Mouse (Mus musculus) liver, embryonic 14.5 days (tissue): ENCODE measurements around the gene Mrpl11. TPM values are rescaled to one million over a fixed set of nuclear protein-coding genes. Genes with fewer than 3 reads are reported as not detected.

Experiments used
- ATAC-seq: fragments of 200-750 bp; cut with Nextera tagmentation; 2 replicates; pipeline ENCODE4 v1.8.0; 2017; ENCODE audit warnings: moderate number of reproducible peaks, mild to moderate bottlenecking, moderate library complexity; ENCODE audit not compliant: insufficient read depth
- DNase-seq, 3 experiments: peaks; one replicate each; pipeline ENCODE4 v3.0.0-alpha.2; 2012 to 2013; ENCODE audit warnings: low read depth in 3 of 3, low spot score in 3 of 3
- H3K27ac ChIP-seq: fragments of 300-500 bp; sonication (generic); 2 replicates; pipeline ENCODE4 v1.5.1; 2014; ENCODE audit warnings: moderate library complexity, mild to moderate bottlenecking, control low read depth, inconsistent platforms
- H3K27me3 ChIP-seq: fragments of 300-500 bp; sonication (generic); 2 replicates; pipeline ENCODE4 v1.6.1; 2014; ENCODE audit warnings: mild to moderate bottlenecking, low read length, moderate library complexity; ENCODE audit not compliant: control insufficient read depth, insufficient read depth
- H3K36me3 ChIP-seq: fragments of 300-500 bp; sonication (generic); replicated peaks from 2 replicates; pipeline ENCODE4 v1.6.1; 2014; ENCODE audit warnings: low read depth; ENCODE audit not compliant: control insufficient read depth, insufficient read depth
- H3K4me1 ChIP-seq, 2 experiments: fragments of 200-500 bp in 1 of 2; fragments of 300-500 bp in 1 of 2; sonication (generic) in 1 of 2; replicated peaks; 2 replicates each; pipeline ENCODE4 v1.6.1; 2012 to 2014; ENCODE audit warnings: antibody characterized with exemption in 1 of 2, inconsistent platforms in 1 of 2, low read length in 1 of 2; ENCODE audit not compliant: control insufficient read depth in 2 of 2, insufficient read depth in 2 of 2
- H3K4me2 ChIP-seq: fragments of 300-500 bp; sonication (generic); 2 replicates; pipeline ENCODE4 v1.6.1; 2014; ENCODE audit warnings: low read depth, mild to moderate bottlenecking, control low read depth, moderate library complexity
- H3K4me3 ChIP-seq, 2 experiments: fragments of 200-500 bp in 1 of 2; fragments of 300-500 bp in 1 of 2; sonication (generic) in 1 of 2; 2 replicates each; pipeline ENCODE4 v1.5.1; 2012 to 2014; ENCODE audit warnings: low read depth in 2 of 2, low read length in 2 of 2, mild to moderate bottlenecking in 2 of 2, control low read depth in 1 of 2, inconsistent platforms in 1 of 2, moderate library complexity in 1 of 2; ENCODE audit not compliant: insufficient read depth in 1 of 2
- H3K9ac ChIP-seq: fragments of 300-500 bp; sonication (generic); replicated peaks from 2 replicates; pipeline ENCODE4 v1.6.1; 2014; ENCODE audit warnings: mild to moderate bottlenecking, control low read depth, moderate library complexity
- H3K9me3 ChIP-seq: fragments of 300-500 bp; sonication (generic); 2 replicates; pipeline ENCODE4 v1.6.1; 2016; ENCODE audit warnings: low read length, mixed read lengths; ENCODE audit not compliant: control insufficient read depth
- CTCF ChIP-seq: IDR thresholded peaks from 2 replicates; pipeline ENCODE4 v1.5.1; 2016; ENCODE audit warnings: antibody characterized with exemption, low read depth, control low read depth
- EP300 ChIP-seq: IDR thresholded peaks from 2 replicates; pipeline ENCODE4 v1.6.1; 2016; ENCODE audit warnings: antibody characterized with exemption, low read depth
- WGBS: fragments of 180-500 bp; shearing (Covaris S2); extraction: QIAGEN DNeasy Blood & Tissue Kit; methylation state at CpG from one replicate; pipeline ENCODE4 v1.1.7; 2014; ENCODE audit not compliant: insufficient replicate concordance; 5-methylcytosine and 5-hydroxymethylcytosine counted together
- polyA plus RNA-seq, 2 experiments: library from polyadenylated mRNA; depleted of rRNA in 1 of 2; stranded (reverse) in 1 of 2; unstranded in 1 of 2; fragments of >200 nt; fragmentation: Nextera tagmentation in 1 of 2; extraction: Ambion mirVana in 1 of 2; gene quantifications; 2 replicates each; pipeline versions ENCODE4 v1.2.1 to v1.2.3; 2012 to 2014

Gene Mrpl11
- polyA plus RNA-seq (2012; rRNA removed) (17.8 and 31.8 TPM in 2 replicates), polyA plus RNA-seq (2014; fragmentation: Nextera tagmentation; extraction: Ambion mirVana) (64.7 and 66.2 TPM in 2 replicates)

DNA sequence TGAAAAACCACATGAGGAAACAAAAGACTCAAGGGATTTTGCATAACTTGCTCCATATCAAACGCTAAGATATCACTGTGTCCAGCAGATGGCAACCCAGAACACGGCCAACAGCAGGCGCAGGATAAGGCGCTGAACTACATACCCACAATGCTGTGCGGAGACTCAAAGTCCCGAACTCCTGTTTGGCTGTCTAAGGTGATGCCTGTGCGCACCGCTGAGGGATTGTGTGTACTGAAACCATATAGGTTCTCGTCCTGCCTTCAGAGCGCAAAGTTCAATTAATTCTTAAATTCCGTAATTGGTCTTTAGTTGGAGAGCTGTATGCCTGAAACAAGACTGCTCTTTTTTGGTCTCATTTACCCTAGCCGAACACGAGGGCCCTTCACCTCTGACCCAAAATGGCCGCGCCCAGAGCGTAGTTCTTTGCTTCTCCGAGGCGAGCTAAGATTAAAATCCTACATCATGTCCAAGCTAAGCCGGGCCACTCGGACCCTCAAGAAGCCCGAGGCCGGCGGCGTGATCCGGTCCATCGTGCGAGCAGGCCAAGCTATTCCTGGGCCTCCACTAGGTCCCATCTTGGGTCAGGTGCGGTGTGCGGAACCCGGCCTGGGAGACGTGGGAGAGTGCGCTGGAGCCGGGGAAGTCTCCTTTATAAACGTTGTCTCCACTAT is at the start of gene Mrpl11:
Gene Mrpl11 (plus strand): TSS at position 220 of the 674 bp plus-strand sequence.
- no peak within 1 kb of the TSS for H3K27ac ChIP-seq
- TF ChIP-seq EP300 = peak; percentile 63
- TF ChIP-seq CTCF = peak; percentile 95
- H3K4me1 ChIP-seq = peaks cover 4 to 10% of the 10 kb centered on the region in 2 experiments; a peak in 3 of 4 replicates
- peak within 1 kb of the TSS; percentile 89 to 96 for H3K4me3 ChIP-seq
- ATAC-seq (peak; percentile 97), DNase-seq (peak; percentile 86 to 88 (median 87))
- under 1% methylated on average over 34 of the region's 34 CpGs for WGBS
- peak within 1 kb of the TSS; percentile 78 for H3K4me2 ChIP-seq
- H3K36me3 ChIP-seq = peaks cover 12% of the 10 kb centered on the region
- no peaks in the 10 kb centered on the region for H3K27me3 ChIP-seq
- peak within 1 kb of the TSS; percentile 87 for H3K9ac ChIP-seq
- H3K9me3 ChIP-seq = no peaks in the 10 kb centered on the region

GRCm38 (mm10) chr19:4915924-4916603 is 45.9 kb upstream of the Mrpl11 start:
- Histone ChIP-seq H3K9ac (no peak overlapping the region), H3K9me3 (no peaks in the 10 kb centered on the region), H3K27me3 (no peaks in the 10 kb centered on the region), H3K4me1 (no peaks in the 10 kb centered on the region), H3K27ac (no peak overlapping the region), H3K36me3 (peaks cover 24% of the 10 kb centered on the region), H3K4me2 (no peak overlapping the region), H3K4me3 (no peak overlapping the region)
- ATAC-seq (no peak), DNase-seq (no peak)
- no peak for TF ChIP-seq CTCF
- TF ChIP-seq EP300 = no peak
- WGBS = 83% methylated on average over 15 of the region's 15 CpGs

DNA sequence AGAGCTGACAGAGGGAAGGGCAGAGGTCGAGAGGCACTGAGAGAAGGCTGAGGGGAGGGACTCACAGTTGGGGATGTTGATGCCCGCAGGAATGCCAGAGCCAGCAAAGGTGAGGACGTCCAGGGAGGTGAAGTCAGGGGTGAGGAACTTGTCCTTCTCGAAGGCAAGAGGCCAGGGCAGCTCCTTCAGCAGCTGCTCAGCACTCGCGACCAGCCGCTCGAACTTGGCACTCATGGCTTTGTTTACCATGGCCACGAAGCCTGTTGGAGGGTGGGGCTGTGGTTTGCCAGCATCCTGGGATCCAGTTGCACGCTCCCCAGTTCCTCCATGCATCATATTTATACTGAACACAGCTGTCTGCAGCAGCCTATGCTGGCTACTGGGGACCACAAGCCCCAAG is 45.1 kb upstream of the Mrpl11 start:
- no peak overlapping the region for H3K9ac ChIP-seq
- no peak for ATAC-seq
- H3K9me3 ChIP-seq = no peaks in the 10 kb centered on the region
- 76% methylated on average over 10 of the region's 10 CpGs for WGBS
- H3K4me1 ChIP-seq = no peaks in the 10 kb centered on the region
- no peak overlapping the region for H3K4me2 ChIP-seq
- no peak overlapping the region for H3K4me3 ChIP-seq
- H3K27me3 ChIP-seq = no peaks in the 10 kb centered on the region
- no peak for TF ChIP-seq CTCF
- no peak for TF ChIP-seq EP300
- peaks cover 29% of the 10 kb centered on the region for H3K36me3 ChIP-seq
- no peak overlapping the region for H3K27ac ChIP-seq
- no peak for DNase-seq

DNA sequence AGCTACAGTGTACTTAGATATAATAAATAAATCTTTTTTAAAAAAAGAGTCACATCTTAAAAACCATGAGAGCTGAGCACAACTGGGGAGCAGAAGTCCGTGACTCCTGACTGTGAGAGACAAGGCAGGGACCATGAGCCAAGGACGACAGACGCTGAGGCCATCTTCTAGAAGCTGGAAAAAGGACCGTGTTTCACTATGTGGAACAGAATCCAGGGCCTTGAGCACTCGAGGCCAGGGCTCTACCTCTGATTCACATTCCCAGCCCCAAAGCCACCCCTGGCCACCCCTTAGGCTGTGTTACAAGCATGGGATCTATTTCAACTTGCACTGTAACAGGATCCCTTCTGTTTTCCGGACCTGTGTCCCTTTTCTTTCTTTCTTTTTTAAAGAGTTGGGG is 42.3 kb upstream of the Mrpl11 start:
- TF ChIP-seq CTCF = no peak
- no peak for TF ChIP-seq EP300
- peaks cover 25% of the 10 kb centered on the region for H3K36me3 ChIP-seq
- no peak for DNase-seq

More for the DNA sequence above, 42.3 kb upstream of the Mrpl11 start:
- WGBS = 72% methylated on average over 6 of the region's 6 CpGs
- no peak overlapping the region for H3K4me2 ChIP-seq
- H3K27me3 ChIP-seq = no peaks in the 10 kb centered on the region
- no peak overlapping the region for H3K4me3 ChIP-seq
- ATAC-seq = no peak
- H3K9ac ChIP-seq = no peak overlapping the region
- no peak overlapping the region for H3K27ac ChIP-seq
- no peaks in the 10 kb centered on the region for H3K4me1 ChIP-seq
- no peaks in the 10 kb centered on the region for H3K9me3 ChIP-seq
